Mouse (Mus musculus): ENCODE results near the gene Pacrg. TPM values are rescaled to one million over a fixed set of nuclear protein-coding genes. Genes with fewer than 3 reads are reported as not detected.

The Pacrg gene
- polyA plus RNA-seq (2017; shearing (Covaris generic)), result not detected

DNA sequence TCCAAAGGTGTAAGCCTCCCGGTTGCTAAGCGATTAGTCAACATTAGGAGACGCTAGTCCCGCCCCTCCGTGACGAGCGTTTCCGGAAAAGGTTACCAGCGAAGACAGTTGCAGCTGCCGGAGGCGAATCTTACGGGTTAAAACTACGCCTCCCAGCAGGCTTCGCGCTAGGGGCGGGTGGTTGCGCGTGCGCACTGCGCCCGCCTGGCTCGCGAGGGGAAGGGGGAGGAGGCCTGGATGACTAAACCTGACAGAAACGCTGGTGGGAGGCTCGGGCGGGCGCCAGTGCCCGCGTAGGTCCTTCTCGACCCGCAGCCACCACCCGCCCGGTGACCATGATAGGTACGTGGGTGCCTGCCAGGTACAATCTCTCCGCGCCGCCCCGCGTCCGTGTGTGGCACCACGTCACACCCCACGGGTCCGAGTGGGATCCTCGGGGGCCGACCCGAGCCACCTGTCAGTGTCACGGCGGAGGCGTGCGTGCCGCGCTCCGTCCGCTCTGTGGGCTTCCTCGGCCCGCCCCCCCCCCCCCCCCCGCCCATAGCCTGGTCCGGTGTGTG is at the start of gene Pacrg, which contains the start of gene Prkn:
Pacrg (minus strand) TSS at position 164 of the 560 bp plus-strand sequence.
Prkn (plus strand) TSS at position 237 of the 560 bp plus-strand sequence.

Other genes starting within 250 kb of the Pacrg start
- gene Prkn, start 73 bp upstream of the Pacrg start, polyA plus RNA-seq (2017; shearing (Covaris generic)), result not detected

All from CD4-positive, CD25-positive, alpha-beta regulatory T cell, adult 9 weeks (primary cell).